Mouse (Mus musculus): ENCODE data around the gene Sirt2. TPM values are rescaled to one million over a fixed set of nuclear protein-coding genes. Genes with fewer than 3 reads are reported as not detected.

Gene Sirt2
- total RNA-seq (2014; rRNA removed) (49.6 and 58.1 TPM in 2 replicates), polyA plus RNA-seq (2015; fragmentation: Nextera tagmentation; extraction: Ambion mirVana) (105 and 106 TPM in 2 replicates)

GRCm38 (mm10) chr7:28766173-28766879 is at the start of gene Sirt2:
TSS of gene Sirt2 (plus strand) at chr7:28766735.
- Histone ChIP-seq H3K36me3 (ENCODE audit: insufficient read depth) (peaks cover 4% of the 10 kb centered on the region; the same call in 1 of the 2 replicates), H3K27ac (ENCODE audit: low read depth, low read length) (peak within 1 kb of the TSS; percentile 57), H3K9ac (peak within 1 kb of the TSS; percentile 67), H3K4me1 (ENCODE audit: insufficient read depth) (peaks cover 13% of the 10 kb centered on the region), H3K4me3 (ENCODE audit: low read depth, low read length) (peak within 1 kb of the TSS; percentile 89), H3K9me3 (ENCODE audit: low read length) (no peaks in the 10 kb centered on the region), H3K27me3 (ENCODE audit: insufficient read depth, low read length) (no peaks in the 10 kb centered on the region), H3K4me2 (ENCODE audit: low read depth) (peak within 1 kb of the TSS; percentile 63)
- peak; percentile 38 for TF ChIP-seq CTCF (IDR thresholded peaks at IDR 0.05; ENCODE audit: low read depth)
- peak; percentile 98 for ATAC-seq
- peak; percentile 99 for DNase-seq
- WGBS: under 1% methylated on average over 45 of the region's 45 CpGs

GRCm38 (mm10) chr7:28717726-28718125 is 48.8 kb upstream of the Sirt2 start:
- no peak for TF ChIP-seq CTCF (IDR thresholded peaks at IDR 0.05; ENCODE audit: low read depth)
- no peak for ATAC-seq
- H3K36me3 ChIP-seq (ENCODE audit: insufficient read depth): no peaks in the 10 kb centered on the region
- no peak overlapping the region for H3K4me2 ChIP-seq (ENCODE audit: low read depth)
- no peaks in the 10 kb centered on the region for H3K27me3 ChIP-seq (ENCODE audit: insufficient read depth, low read length)
- no peaks in the 10 kb centered on the region for H3K4me1 ChIP-seq (ENCODE audit: insufficient read depth)
- no peaks in the 10 kb centered on the region for H3K9me3 ChIP-seq (ENCODE audit: low read length)
- no peak overlapping the region for H3K27ac ChIP-seq (ENCODE audit: low read depth, low read length)
- no peak overlapping the region for H3K9ac ChIP-seq
- DNase-seq: no peak
- no peak overlapping the region for H3K4me3 ChIP-seq (ENCODE audit: low read depth, low read length)
- 86% methylated on average over 10 of the region's 10 CpGs for WGBS

DNA sequence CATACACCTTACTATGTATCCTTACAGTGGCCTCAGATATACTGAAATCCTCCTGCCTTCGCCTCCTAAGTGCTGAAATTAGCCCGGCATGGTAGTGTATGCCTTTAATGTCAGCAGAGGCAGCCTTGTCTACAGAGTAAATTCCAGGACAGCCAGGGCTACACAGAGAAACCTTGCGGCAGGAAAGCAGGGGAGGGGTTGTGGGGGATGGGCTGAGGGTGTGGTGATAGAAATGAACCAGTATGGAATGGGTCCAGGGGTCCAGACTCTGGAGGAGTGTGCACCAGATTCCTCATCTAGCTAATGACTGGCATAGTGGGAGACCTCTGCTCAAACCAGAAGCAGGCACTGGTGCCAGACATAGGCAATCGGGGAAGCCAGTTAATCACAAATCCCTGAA is 47.4 kb upstream of the Sirt2 start:
- no peak overlapping the region for H3K27ac ChIP-seq (ENCODE audit: low read depth, low read length)
- H3K9me3 ChIP-seq (ENCODE audit: low read length): no peaks in the 10 kb centered on the region
- no peaks in the 10 kb centered on the region for H3K4me1 ChIP-seq (ENCODE audit: insufficient read depth)
- H3K27me3 ChIP-seq (ENCODE audit: insufficient read depth, low read length): no peaks in the 10 kb centered on the region
- no peak for TF ChIP-seq CTCF (IDR thresholded peaks at IDR 0.05; ENCODE audit: low read depth)
- no peak overlapping the region for H3K4me3 ChIP-seq (ENCODE audit: low read depth, low read length)
- no peak for DNase-seq
- no peak for ATAC-seq
- H3K4me2 ChIP-seq (ENCODE audit: low read depth): no peak overlapping the region
- no peak overlapping the region for H3K9ac ChIP-seq
- no peaks in the 10 kb centered on the region for H3K36me3 ChIP-seq (ENCODE audit: insufficient read depth)
- 62% methylated on average over 4 of the region's 4 CpGs for WGBS

DNA sequence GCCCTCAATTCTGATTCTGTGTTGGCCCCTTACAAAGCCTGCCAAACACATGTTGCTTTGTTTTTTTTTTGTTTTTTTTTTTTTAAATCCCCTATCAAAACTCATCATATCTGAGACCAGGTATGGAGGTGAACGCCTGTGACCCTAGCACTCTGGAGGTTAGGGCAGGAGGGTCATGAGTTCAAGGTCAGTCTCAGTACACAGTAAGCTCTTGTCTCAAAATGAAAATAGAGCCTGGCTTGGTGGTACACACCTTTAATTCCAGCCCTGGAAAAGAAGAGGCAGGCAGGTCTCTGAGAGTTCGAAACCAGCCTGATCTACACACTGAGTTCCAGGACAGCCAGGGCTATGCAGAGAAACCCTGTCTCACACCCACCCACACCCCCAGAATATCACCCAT is 46.9 kb upstream of the Sirt2 start:
- Histone ChIP-seq H3K27ac (ENCODE audit: low read depth, low read length) (no peak overlapping the region), H3K27me3 (ENCODE audit: insufficient read depth, low read length) (no peaks in the 10 kb centered on the region), H3K9me3 (ENCODE audit: low read length) (no peaks in the 10 kb centered on the region), H3K36me3 (ENCODE audit: insufficient read depth) (no peaks in the 10 kb centered on the region), H3K9ac (no peak overlapping the region), H3K4me2 (ENCODE audit: low read depth) (no peak overlapping the region), H3K4me1 (ENCODE audit: insufficient read depth) (no peaks in the 10 kb centered on the region), H3K4me3 (ENCODE audit: low read depth, low read length) (no peak overlapping the region)
- 96% methylated on average over 2 of the region's 2 CpGs for WGBS
- no peak for DNase-seq
- no peak for TF ChIP-seq CTCF (IDR thresholded peaks at IDR 0.05; ENCODE audit: low read depth)
- ATAC-seq: no peak

- Histone ChIP-seq H3K9ac (no peak overlapping the region), H3K36me3 (ENCODE audit: insufficient read depth) (no peaks in the 10 kb centered on the region), H3K27ac (ENCODE audit: low read depth, low read length) (no peak overlapping the region), H3K4me2 (ENCODE audit: low read depth) (no peak overlapping the region), H3K4me3 (ENCODE audit: low read depth, low read length) (no peak overlapping the region), H3K27me3 (ENCODE audit: insufficient read depth, low read length) (no peaks in the 10 kb centered on the region), H3K9me3 (ENCODE audit: low read length) (no peaks in the 10 kb centered on the region), H3K4me1 (ENCODE audit: insufficient read depth) (no peaks in the 10 kb centered on the region)
- no peak for ATAC-seq
- 79% methylated on average over 3 of the region's 3 CpGs for WGBS
- TF ChIP-seq CTCF (IDR thresholded peaks at IDR 0.05; ENCODE audit: low read depth): no peak
- no peak for DNase-seq
These were observed 45.6 kb upstream of the Sirt2 start for GRCm38 (mm10) chr7:28720753-28721537.

DNA sequence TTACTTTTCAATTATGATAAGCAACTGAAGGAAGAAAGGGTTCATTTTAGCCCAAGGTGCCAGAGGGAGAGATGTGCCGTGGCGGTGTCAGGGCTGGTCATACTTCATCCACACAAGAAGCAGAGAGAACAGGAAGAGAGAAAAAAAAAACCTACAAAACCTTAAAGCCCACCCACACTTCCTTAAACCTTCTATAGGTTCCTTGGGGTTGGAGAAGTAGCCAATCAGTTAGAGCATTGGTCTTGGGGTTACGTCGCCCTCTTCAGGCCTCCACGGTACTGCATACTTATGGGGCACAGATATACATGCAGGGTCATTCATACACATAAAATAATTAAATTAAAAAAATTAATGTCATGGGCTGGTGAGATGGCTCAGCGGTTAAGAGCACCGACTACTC is 44.5 kb upstream of the Sirt2 start:
- WGBS: 91% methylated on average over 7 of the region's 7 CpGs
- DNase-seq (no peak), ATAC-seq (no peak)
- no peak overlapping the region for H3K9ac ChIP-seq
- H3K4me3 ChIP-seq (ENCODE audit: low read depth, low read length): no peak overlapping the region
- no peaks in the 10 kb centered on the region for H3K36me3 ChIP-seq (ENCODE audit: insufficient read depth)
- no peaks in the 10 kb centered on the region for H3K9me3 ChIP-seq (ENCODE audit: low read length)
- H3K4me2 ChIP-seq (ENCODE audit: low read depth): no peak overlapping the region
- H3K27me3 ChIP-seq (ENCODE audit: insufficient read depth, low read length): no peaks in the 10 kb centered on the region
- H3K4me1 ChIP-seq (ENCODE audit: insufficient read depth): no peaks in the 10 kb centered on the region
- H3K27ac ChIP-seq (ENCODE audit: low read depth, low read length): no peak overlapping the region
- TF ChIP-seq CTCF (IDR thresholded peaks at IDR 0.05; ENCODE audit: low read depth): peak; percentile 24; the same call in 1 of the 2 replicates

GRCm38 (mm10) chr7:28724613-28725012 is 41.9 kb upstream of the Sirt2 start:
- TF ChIP-seq CTCF (IDR thresholded peaks at IDR 0.05; ENCODE audit: low read depth): no peak
- Histone ChIP-seq H3K27ac (ENCODE audit: low read depth, low read length) (no peak overlapping the region), H3K36me3 (ENCODE audit: insufficient read depth) (no peaks in the 10 kb centered on the region), H3K4me3 (ENCODE audit: low read depth, low read length) (no peak overlapping the region), H3K4me2 (ENCODE audit: low read depth) (no peak overlapping the region), H3K9me3 (ENCODE audit: low read length) (no peaks in the 10 kb centered on the region), H3K4me1 (ENCODE audit: insufficient read depth) (no peaks in the 10 kb centered on the region; the same call in 1 of the 2 replicates), H3K27me3 (ENCODE audit: insufficient read depth, low read length) (no peaks in the 10 kb centered on the region), H3K9ac (no peak overlapping the region)
- 95% methylated on average over 2 of the region's 2 CpGs for WGBS
- ATAC-seq: no peak
- no peak for DNase-seq
